Mouse (Mus musculus): ENCODE measurements at regions not wholly inside any gene's neighbourhood (a gene's known extent, or its start where the extent isn't known, plus 50 kb on each side); places are given as distances from the start of the nearest gene placed in this dataset.

DNA sequence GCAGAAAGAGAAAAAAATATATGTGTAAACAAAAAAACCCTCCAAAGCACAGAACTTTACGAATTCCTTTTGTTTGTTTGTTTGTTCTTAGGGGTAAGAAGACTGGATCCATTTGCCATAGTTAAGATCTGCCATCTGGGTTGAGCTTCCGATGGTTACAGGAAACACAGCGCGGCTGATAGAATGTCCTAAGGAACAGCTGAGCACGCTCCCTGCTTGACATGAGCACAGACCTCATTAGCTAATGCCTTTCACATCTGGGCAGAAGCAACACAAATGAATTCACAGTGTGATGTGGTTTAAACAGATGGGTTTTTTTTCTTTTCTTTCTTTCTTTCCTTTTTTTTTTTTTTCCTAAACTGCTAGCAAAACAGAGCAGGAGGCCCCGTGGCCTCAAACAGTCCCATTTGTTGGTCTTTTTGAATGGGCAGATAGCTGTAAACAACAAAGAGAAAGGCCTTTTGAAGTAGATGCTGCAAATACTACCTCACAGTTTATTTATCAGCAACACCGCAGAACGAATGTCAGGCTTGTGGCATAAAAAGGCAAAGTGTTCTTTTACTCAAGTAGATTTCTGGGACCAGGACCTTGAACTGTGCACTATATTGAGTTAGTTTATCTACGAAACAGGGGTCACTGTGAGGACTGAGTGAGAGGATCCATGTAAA, 61.0 kb upstream of the Raph1 start:
- DNase-seq = peak; percentile 59

DNA sequence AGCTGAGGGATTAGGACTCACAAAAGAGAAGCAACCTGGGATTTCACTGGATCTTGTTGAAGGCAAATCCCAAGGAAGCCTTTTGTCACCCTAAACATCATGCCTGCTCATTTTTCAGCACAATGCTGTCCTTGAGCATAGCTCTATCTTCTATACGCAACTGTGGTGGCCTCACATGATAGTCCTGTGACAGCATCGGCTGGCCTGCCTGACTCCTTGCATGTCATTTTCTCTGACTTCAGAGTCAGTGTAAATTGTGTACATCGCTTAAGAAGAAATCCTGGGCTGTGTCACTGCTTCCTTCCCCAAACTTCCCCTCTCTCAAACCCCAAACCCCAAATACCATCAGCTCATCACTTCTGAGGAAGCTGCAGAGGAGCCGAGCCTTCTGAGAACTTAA, 60.5 kb upstream of the Raph1 start:
- DNase-seq = no peak

DNA sequence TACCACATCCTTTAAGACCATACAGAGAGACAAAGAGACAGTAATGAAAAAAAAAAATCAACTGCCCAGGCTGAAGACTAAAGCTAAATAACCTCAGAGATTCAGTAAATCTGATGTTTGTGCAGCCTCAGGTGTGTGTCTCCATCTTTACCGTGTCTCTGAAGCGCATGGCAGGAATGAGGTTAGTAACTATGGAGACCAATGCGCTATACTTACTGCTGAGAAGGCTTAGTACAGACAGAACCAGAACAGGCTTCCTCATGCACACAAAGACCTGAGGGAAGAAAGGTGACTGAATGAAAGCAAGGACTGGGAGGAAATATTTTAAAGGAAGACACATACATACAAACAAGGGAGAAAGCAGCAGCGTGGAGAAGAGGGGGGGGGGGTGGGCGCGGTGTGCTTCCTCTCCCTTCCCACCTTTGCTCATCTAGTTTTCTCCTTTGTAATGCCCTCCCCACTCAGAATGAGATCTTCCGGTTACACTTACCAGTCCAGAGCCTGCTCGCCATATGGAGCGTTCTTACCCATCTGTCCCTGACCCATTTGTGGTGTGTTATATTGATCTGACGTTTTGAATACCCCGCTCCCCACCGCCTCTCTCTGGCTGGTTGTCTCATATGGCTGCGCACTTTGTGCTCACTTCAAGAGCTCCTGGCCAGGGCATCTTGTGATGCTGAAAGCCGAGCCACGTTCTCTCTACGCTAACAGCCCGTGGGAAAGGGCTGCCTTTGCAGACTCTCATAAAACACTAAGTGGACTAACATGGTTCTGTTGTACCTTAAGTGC, 59.0 kb upstream of the Raph1 start:
- DNase-seq = no peak

DNA sequence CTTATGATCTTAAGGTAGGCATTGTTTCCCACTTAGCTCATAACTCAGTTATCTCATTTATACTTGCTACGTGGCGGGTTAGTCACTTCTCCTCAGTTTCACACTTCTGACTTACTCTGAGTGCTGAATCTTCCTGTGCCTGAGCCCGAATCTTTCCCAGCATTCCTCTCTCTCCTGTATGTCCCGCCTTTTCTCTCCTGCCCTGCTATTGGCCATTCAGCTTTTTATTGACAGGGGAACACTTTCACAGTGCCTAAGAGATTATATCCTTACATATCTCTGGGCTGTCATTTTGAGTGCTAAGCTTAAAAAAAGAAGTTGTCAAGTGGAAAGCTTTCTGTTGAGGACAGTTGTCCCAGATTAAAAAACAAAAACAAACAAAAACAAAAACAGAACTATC, 57.3 kb upstream of the Raph1 start:
- DNase-seq = no peak

DNA sequence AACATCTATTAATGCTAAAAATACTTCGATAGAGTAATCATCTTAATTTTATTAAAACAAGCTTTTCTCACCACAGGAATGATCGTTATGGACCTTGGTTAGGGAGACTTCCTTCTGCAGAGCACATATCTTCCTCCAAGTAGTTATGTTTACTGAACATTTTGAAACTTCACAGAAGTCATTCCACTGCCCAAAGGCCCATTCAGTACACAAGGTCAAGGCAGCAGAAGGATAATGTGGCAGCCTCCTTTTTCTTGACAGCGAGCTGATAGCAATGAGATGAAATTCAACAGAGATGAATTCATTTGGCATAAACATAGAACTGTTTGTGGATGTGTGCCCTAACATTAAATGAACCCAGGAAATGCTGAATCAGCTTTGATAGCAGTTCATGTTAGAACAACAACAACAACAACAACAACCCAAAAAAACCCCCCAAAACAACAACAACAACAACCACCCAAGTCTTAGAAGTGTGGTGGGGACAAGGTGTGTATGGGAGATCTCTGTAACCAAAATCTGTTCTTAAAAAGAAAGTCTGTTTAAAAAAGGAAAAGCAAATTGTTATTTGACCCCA, 56.6 kb upstream of the Raph1 start:
- peak; percentile 35 for DNase-seq

DNA sequence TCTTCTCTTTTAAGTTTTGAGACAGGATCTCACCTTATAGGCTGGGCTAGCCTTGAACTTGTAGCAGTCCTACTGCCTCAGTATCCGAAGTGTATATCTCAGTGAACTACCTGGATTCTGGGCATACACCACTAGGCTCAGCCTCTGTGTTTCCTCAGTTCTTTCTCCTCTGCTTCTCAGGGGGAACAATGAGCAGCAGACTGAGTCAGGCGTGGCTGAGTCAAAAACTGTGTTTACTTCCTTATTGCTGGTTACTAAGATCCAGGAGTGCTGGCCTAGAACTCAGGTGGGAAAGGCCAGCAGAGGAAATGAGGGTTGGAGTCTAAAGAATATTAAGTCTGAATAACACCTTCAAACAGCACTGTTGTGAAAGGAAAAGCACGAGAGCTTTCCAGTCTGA, 54.9 kb upstream of the Raph1 start:
- no peak for DNase-seq

DNA sequence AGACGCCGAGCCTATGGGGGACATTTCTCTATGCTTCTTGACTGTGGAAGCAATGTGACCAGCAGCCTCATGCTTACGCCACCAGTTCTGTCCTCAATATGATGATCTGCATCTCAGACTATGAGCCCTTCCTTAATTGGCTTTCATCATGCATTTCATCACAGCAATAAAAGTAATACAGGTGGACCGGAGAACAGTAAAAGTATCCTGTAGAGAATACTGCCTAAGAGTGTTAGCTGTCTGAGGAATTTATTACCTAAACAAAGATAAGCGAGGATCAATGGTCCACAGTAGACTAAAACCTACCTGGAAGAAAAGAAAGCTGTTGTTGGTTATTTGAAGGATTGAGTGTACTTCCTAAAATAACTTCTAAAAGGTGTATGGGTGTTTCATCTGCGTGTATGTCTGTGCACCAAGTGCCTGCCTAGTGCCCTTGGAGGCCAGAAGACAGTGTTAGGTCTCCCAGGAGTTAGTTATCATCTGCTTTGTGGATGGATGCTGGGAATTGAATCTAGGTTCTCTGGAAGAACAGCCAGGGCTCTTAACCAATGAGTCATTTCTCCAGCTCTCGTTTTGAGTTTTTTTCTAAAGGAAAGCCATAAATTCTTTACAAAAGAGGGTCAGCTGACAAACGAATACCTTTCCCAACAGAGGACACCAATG, 54.3 kb upstream of the Raph1 start:
- no peak for DNase-seq

DNA sequence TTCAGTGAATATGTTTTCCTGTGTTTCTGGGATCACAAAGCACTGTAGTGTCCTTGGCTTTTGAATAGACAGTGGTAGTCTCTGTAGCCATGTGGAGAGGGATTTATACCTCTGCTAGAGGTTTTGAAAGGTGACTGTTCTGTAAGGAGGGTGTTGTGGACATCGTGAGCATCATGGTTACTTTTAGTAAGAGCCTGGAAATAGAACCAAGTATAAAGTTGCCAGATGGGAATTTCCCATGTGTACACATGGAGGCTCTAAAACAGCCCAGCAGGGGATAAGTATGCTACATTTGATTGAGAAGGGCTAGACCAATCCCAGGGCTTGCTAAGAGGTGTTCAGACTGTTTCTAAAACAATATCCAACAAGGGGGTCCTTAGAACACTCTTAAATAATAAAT, 51.5 kb upstream of the Raph1 start:
- no peak for DNase-seq

DNA sequence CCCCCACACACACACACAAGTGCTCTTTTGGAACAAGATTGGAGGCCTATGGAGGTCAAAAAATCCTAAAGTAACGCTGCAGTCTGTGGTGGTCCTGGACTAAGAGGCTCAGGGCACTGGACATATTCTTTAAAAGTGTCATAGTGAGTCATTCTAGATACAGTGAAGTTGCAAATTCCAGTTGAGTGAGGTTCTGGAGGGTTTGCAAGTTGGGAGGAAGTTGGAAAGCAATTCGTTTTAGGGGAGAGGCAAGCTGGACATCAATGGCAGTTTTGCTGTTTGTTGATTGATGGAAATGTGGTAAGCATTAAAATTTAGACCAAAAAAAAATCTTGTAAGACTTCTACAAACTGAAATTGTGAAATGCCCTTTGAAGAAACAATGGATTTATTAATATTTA, 50.0 kb upstream of the Raph1 start:
- no peak for DNase-seq

All from lung, postnatal 10 days (tissue).